Mouse (Mus musculus) limb, embryonic 11.5 days (tissue): ENCODE data around the gene Cdh5. TPM values are rescaled to one million over a fixed set of nuclear protein-coding genes. Genes with fewer than 3 reads are reported as not detected.

ENCODE experiments used
- ATAC-seq: fragments of 200-750 bp; cut with Nextera tagmentation; 2 replicates; pipeline ENCODE4 v1.8.0; 2017; ENCODE audit warnings: low read depth; ENCODE audit not compliant: insufficient number of reproducible peaks, low FRiP score, low TSS enrichment
- DNase-seq: peaks from one replicate; pipeline ENCODE4 v3.0.0-alpha.2; 2015; ENCODE audit warnings: low spot score
- H3K27ac ChIP-seq: fragments of 300-500 bp; sonication (generic); replicated peaks from 2 replicates; pipeline ENCODE4 v1.5.1; 2014; ENCODE audit warnings: low read depth, mild to moderate bottlenecking, low read length
- H3K27me3 ChIP-seq: fragments of 300-500 bp; sonication (generic); 2 replicates; pipeline ENCODE4 v1.6.1; 2014; ENCODE audit warnings: mild to moderate bottlenecking, low read length, mixed read lengths; ENCODE audit not compliant: control insufficient read depth, insufficient read depth
- H3K36me3 ChIP-seq: fragments of 300-500 bp; sonication (generic); 2 replicates; pipeline ENCODE4 v1.6.1; 2014; ENCODE audit warnings: mild to moderate bottlenecking, low read length, moderate library complexity, mixed read lengths; ENCODE audit not compliant: control insufficient read depth, insufficient read depth
- H3K4me1 ChIP-seq: fragments of 300-500 bp; sonication (generic); 2 replicates; pipeline ENCODE4 v1.6.1; 2014; ENCODE audit warnings: low read length, mixed read lengths; ENCODE audit not compliant: control insufficient read depth, insufficient read depth
- H3K4me2 ChIP-seq: fragments of 300-500 bp; sonication (generic); 2 replicates; pipeline ENCODE4 v1.6.1; 2014; ENCODE audit warnings: low read depth, mild to moderate bottlenecking, moderate library complexity; ENCODE audit not compliant: severe bottlenecking
- H3K4me3 ChIP-seq: fragments of 300-500 bp; sonication (generic); 2 replicates; pipeline ENCODE4 v1.5.1; 2014; ENCODE audit warnings: low read depth, low read length
- H3K9ac ChIP-seq: fragments of 300-500 bp; sonication (generic); 2 replicates; pipeline ENCODE4 v1.6.1; 2014; ENCODE audit warnings: mild to moderate bottlenecking, low read length
- H3K9me3 ChIP-seq: fragments of 300-500 bp; sonication (generic); 2 replicates; pipeline ENCODE4 v1.6.1; 2016; ENCODE audit warnings: low read length; ENCODE audit not compliant: control insufficient read depth
- WGBS: fragments of 180-500 bp; shearing (Covaris S2); extraction: QIAGEN DNeasy Blood & Tissue Kit; methylation state at CpG from one replicate; pipeline ENCODE4 v1.1.7; 2014; 5-methylcytosine and 5-hydroxymethylcytosine counted together
- polyA plus RNA-seq: library from polyadenylated mRNA; unstranded; fragments of >200 nt; fragmentation: Nextera tagmentation; extraction: Ambion mirVana; gene quantifications from 2 replicates; pipeline ENCODE4 v1.2.1, GENCODE M21; 2014

Cdh5 gene
- polyA plus RNA-seq, 1 experiment from 2014 or later = 22.4 TPM

DNA sequence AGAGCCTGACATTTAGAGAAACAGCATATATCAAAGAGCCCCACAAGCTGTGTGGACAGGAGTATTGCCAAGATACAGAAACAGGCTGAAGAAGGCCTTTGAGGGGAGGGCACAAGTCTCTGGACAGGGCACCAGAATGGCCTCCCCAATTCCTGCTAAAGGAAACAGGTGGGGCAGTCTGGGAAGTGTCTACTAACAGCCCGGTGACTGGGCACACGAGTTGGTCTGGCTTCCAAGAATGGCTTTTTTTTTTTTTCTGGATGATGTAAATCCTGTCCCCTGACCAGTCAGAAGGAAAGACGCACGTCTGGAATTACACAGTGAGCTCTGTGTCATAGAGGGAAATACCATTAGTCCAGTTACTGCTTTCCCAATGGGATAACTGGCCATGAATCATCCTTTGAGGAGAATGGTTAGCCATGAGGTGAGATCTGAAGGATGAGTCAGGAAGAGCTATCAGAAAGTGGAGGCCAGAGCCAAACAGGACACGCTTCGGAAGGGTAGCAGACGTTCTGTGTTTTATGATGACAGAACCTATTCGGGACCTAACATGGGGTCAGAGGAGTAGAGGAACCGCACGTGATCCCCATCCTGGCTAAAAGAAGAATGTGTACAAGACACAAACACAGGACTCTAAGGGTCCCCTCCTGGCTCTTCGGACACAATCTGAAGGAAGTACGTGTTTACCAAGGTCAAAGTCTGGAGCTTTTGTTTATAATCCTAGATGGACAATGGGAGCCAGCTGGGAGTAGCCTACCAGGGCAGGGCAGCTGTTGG lies 20.4 kb downstream of the Cdh5 start:
- H3K9ac ChIP-seq = no peak overlapping the region
- H3K4me3 ChIP-seq = no peak overlapping the region
- H3K9me3 ChIP-seq = no peaks in the 10 kb centered on the region
- ATAC-seq (no peak), DNase-seq (no peak)
- no peaks in the 10 kb centered on the region for H3K36me3 ChIP-seq
- 81% methylated on average over 12 of the region's 12 CpGs for WGBS
- no peak overlapping the region for H3K4me2 ChIP-seq
- H3K27me3 ChIP-seq = no peaks in the 10 kb centered on the region
- no peak overlapping the region for H3K27ac ChIP-seq
- H3K4me1 ChIP-seq = no peaks in the 10 kb centered on the region

- DNase-seq (no peak), ATAC-seq (no peak)
- H3K27ac ChIP-seq = no peak overlapping the region
- H3K4me3 ChIP-seq = no peak overlapping the region
- no peak overlapping the region for H3K9ac ChIP-seq
- H3K36me3 ChIP-seq = no peaks in the 10 kb centered on the region
- no peaks in the 10 kb centered on the region for H3K4me1 ChIP-seq
- 100% methylated on average over 2 of the region's 2 CpGs for WGBS
- no peaks in the 10 kb centered on the region for H3K9me3 ChIP-seq
- no peak overlapping the region for H3K4me2 ChIP-seq
- H3K27me3 ChIP-seq = no peaks in the 10 kb centered on the region
Observed at GRCm38 (mm10) chr8:104123080-104123657, 21.7 kb downstream of the Cdh5 start.

- 83% methylated on average over 5 of the region's 5 CpGs for WGBS
- no peaks in the 10 kb centered on the region for H3K4me1 ChIP-seq
- ATAC-seq = no peak
Observed at GRCm38 (mm10) chr8:104124534-104124933, 23.1 kb downstream of the Cdh5 start.

DNA sequence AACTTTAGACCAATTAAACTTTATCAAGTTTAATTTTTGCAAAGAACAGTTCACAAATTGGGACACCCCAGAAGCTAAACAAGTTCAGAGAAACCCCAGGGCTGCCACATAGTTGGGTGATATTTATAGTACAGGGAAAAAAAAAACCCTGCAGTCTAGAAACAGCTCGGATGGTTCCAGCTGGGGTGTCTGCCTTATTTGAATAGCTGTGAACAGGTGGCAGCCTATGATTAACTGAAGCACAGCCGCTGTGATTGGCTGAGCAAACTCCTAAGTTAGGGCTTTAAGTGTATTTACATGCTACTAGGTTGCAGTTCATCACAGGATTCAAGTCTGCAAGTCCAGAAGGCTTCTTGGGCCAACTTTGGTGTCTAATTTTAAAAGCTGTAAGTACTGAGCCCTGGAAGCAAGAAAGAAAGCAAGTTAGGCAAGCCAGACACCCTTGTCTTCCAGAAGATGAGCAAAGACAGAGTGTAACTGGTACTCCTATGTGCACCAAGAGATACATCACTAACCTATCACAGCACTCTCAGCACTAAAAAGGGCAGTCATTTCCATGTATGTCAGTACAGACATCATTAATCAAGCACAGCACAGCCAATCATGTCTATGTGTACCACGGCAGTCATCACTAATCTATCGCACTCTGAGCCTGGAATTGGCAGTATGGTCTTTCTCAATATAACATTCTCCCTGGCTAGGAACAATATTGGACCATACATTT lies 25.9 kb downstream of the Cdh5 start:
- no peak overlapping the region for H3K4me3 ChIP-seq
- no peaks in the 10 kb centered on the region for H3K4me1 ChIP-seq
- no peaks in the 10 kb centered on the region for H3K36me3 ChIP-seq
- WGBS = 76% methylated on average over 4 of the region's 4 CpGs
- no peaks in the 10 kb centered on the region for H3K27me3 ChIP-seq
- H3K4me2 ChIP-seq = no peak overlapping the region
- H3K9ac ChIP-seq = no peak overlapping the region
- DNase-seq = no peak
- H3K9me3 ChIP-seq = no peaks in the 10 kb centered on the region
- ATAC-seq = no peak
- no peak overlapping the region for H3K27ac ChIP-seq

More at GRCm38 (mm10) chr8:104124534-104124933, 23.1 kb downstream of the Cdh5 start:
- Histone ChIP-seq H3K36me3 (no peaks in the 10 kb centered on the region), H3K9me3 (no peaks in the 10 kb centered on the region), H3K4me3 (no peak overlapping the region), H3K4me2 (no peak overlapping the region), H3K9ac (no peak overlapping the region), H3K27ac (no peak overlapping the region), H3K27me3 (no peaks in the 10 kb centered on the region)
- DNase-seq = no peak

DNA sequence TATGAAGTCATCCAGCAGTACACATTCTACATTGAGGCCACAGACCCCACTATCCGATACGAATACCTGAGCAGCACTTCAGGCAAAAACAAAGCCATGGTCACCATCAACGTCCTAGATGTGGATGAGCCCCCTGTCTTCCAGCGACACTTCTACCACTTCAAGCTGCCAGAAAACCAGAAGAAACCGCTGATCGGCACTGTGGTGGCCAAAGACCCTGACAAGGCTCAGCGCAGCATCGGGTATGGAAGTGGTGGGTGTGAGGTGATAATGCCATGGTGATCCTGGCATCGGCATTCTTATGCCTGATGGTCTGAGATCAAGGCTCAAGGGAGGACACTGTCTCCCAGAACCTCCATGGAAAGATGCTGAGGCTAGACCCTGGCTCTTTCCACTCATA lies 29.5 kb downstream of the Cdh5 start:
- ATAC-seq = no peak
- 92% methylated on average over 9 of the region's 9 CpGs for WGBS
- no peak for DNase-seq
- Histone ChIP-seq H3K36me3 (no peaks in the 10 kb centered on the region), H3K4me3 (no peak overlapping the region), H3K9ac (no peak overlapping the region), H3K4me2 (no peak overlapping the region), H3K27ac (no peak overlapping the region), H3K9me3 (no peaks in the 10 kb centered on the region), H3K27me3 (no peaks in the 10 kb centered on the region), H3K4me1 (no peaks in the 10 kb centered on the region)

- H3K9ac ChIP-seq = no peak overlapping the region
- H3K4me2 ChIP-seq = no peak overlapping the region
- 88% methylated on average over 7 of the region's 7 CpGs for WGBS
- H3K27ac ChIP-seq = no peak overlapping the region
- H3K4me1 ChIP-seq = no peaks in the 10 kb centered on the region
- H3K4me3 ChIP-seq = no peak overlapping the region
- H3K36me3 ChIP-seq = no peaks in the 10 kb centered on the region
- H3K27me3 ChIP-seq = no peaks in the 10 kb centered on the region
- ATAC-seq = no peak
- no peaks in the 10 kb centered on the region for H3K9me3 ChIP-seq
- no peak for DNase-seq
Observed at GRCm38 (mm10) chr8:104131414-104131975, 30.1 kb downstream of the Cdh5 start.

DNA sequence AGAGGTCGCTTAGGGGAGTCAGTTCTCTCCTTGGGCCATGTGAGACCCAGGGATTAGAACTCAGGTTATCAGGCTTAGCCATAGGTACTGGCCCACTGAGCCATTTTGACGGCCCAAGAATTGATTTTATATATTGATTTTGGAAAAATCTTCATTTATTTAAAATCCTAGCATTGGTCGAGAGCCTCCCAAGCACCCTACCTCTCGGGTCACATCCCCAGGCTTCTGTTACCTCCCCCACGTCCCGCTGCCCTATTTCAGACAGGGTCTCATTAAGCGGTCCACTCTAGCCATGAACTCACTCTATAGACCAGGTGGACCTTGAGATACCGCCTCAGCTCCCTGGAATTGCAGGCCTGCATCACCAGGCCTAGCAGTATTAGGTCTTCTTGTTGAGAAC lies 33.1 kb downstream of the Cdh5 start:
- WGBS = 91% methylated on average over 8 of the region's 8 CpGs
- H3K9ac ChIP-seq = no peak overlapping the region
- H3K27ac ChIP-seq = no peak overlapping the region
- no peak overlapping the region for H3K4me3 ChIP-seq
- no peak for ATAC-seq
- no peak overlapping the region for H3K4me2 ChIP-seq
- no peaks in the 10 kb centered on the region for H3K36me3 ChIP-seq
- no peak for DNase-seq
- H3K4me1 ChIP-seq = no peaks in the 10 kb centered on the region
- H3K9me3 ChIP-seq = no peaks in the 10 kb centered on the region
- no peaks in the 10 kb centered on the region for H3K27me3 ChIP-seq

- Histone ChIP-seq H3K27me3 (no peaks in the 10 kb centered on the region), H3K4me3 (no peak overlapping the region), H3K9ac (no peak overlapping the region), H3K4me2 (no peak overlapping the region), H3K4me1 (no peaks in the 10 kb centered on the region), H3K27ac (no peak overlapping the region), H3K36me3 (no peaks in the 10 kb centered on the region), H3K9me3 (no peaks in the 10 kb centered on the region)
- 91% methylated on average over 3 of the region's 3 CpGs for WGBS
- no peak for ATAC-seq
- no peak for DNase-seq
Observed at GRCm38 (mm10) chr8:104136277-104136676, 34.9 kb downstream of the Cdh5 start.
